Mouse (Mus musculus) cortical plate, adult 2 months (tissue): ENCODE data around the gene Slc25a30.

Experiments used
- CTCF ChIP-seq: fragments of 200-500 bp; IDR thresholded peaks from 2 replicates; pipeline ENCODE4 v1.5.1; 2011; ENCODE audit warnings: mild to moderate bottlenecking, control low read depth, low read length; ENCODE audit not compliant: insufficient read depth; ENCODE audit errors: extremely low read depth
- POLR2A ChIP-seq: fragments of 200-500 bp; IDR thresholded peaks from 2 replicates; pipeline ENCODE4 v1.6.1; 2011; ENCODE audit warnings: mild to moderate bottlenecking, low read length, control low read depth; ENCODE audit not compliant: insufficient read depth; ENCODE audit errors: extremely low read depth

DNA sequence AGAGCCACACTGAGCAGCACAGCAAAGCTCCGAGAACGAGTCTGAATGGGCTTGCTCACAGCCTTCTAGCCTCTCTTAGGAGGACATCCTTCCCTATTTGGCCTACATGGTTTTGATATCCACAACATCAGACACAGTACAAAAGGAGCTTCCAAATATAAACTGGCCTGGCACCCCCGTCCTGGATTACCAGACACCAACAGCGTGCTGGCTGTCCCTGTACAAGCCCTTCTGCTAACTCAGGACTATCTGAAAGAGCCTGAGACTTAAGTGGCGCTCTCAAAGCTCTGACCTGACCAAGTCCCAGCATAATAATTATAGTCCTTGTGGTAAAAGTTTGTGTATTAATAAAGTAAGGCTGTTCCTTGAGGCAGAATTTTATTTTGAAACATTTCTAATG, 66.7 kb downstream of the Slc25a30 start:
- TF ChIP-seq CTCF: no peak
- TF ChIP-seq POLR2A: no peak
